Mouse (Mus musculus) kidney, adult 2 months (tissue): ENCODE results near the gene Vmn1r44. TPM values are rescaled to one million over a fixed set of nuclear protein-coding genes. Genes with fewer than 3 reads are reported as not detected.
"Not testable (repeated sequence)": the region's sequence is repeated elsewhere in the genome, so short reads cannot be mapped to it uniquely, and the experiment has no call there.

Experiments
- DNase-seq: peaks from one replicate; pipeline ENCODE4 v3.0.0; 2021
- H3K27ac ChIP-seq: fragments of 200-500 bp; 2 replicates; pipeline ENCODE4 v1.5.1; 2012; ENCODE audit warnings: low read depth, low read length, control low read depth, inconsistent platforms; ENCODE audit not compliant: insufficient read depth
- H3K27me3 ChIP-seq: fragments of 200-500 bp; replicated peaks from 2 replicates; pipeline ENCODE4 v1.6.1; 2012; ENCODE audit warnings: mild to moderate bottlenecking, moderate library complexity, low read length, inconsistent platforms; ENCODE audit not compliant: control insufficient read depth, insufficient read depth
- H3K36me3 ChIP-seq: fragments of 200-500 bp; 2 replicates; pipeline ENCODE4 v1.6.1; 2012; ENCODE audit warnings: mild to moderate bottlenecking, moderate library complexity, low read length, inconsistent platforms; ENCODE audit not compliant: control insufficient read depth, insufficient read depth
- H3K4me1 ChIP-seq: fragments of 200-500 bp; 2 replicates; pipeline ENCODE4 v1.6.1; 2011; ENCODE audit warnings: low read length; ENCODE audit not compliant: control insufficient read depth, insufficient read depth
- H3K4me3 ChIP-seq: fragments of 200-500 bp; 2 replicates; pipeline ENCODE4 v1.5.1; 2011; ENCODE audit warnings: mild to moderate bottlenecking, low read depth, low read length, control low read depth; ENCODE audit not compliant: insufficient read depth
- CTCF ChIP-seq: fragments of 200-500 bp; conservative IDR thresholded peaks from 2 replicates; pipeline ENCODE4 v1.5.1; 2011; ENCODE audit warnings: low read depth, mild to moderate bottlenecking, control low read depth, low read length, moderate library complexity, mixed read lengths; ENCODE audit not compliant: insufficient read depth, insufficient read length
- POLR2A ChIP-seq: fragments of 200-500 bp; IDR thresholded peaks from one replicate; pipeline ENCODE4 v1.6.1; 2011; ENCODE audit warnings: low read depth, low read length, control low read depth
- WGBS: fragments of 180-500 bp; shearing (Covaris S2); methylation state at CpG from one replicate; pipeline ENCODE4 v1.1.7; 2018; 5-methylcytosine and 5-hydroxymethylcytosine counted together
- polyA plus RNA-seq: library from polyadenylated mRNA; depleted of rRNA; stranded (reverse); fragments of >200 nt; gene quantifications from 2 replicates; pipeline ENCODE4 v1.2.3, GENCODE M21; 2012; rRNA removed

The Vmn1r44 gene
- not detected in 2 replicates for polyA plus RNA-seq

DNA sequence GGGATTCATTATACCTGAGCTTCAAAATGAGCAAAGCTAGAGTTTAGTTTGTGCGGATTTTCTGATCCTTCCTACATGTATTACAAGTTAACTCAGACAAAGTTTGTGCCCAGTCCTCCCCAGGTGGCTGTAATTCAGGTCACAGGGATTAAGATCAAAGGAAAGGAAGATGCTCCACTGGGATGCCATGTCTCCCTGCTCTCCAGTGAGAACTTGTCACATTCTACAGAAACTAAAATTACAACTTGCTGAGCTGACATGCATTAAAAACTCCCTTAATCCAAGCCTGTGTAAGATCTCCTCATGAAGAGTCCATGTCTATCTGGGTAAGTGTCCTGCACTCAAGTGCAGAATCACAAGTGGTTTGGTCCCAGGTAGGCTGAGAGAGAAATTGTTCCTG is at the start of gene Vmn1r44:
Gene Vmn1r44, plus strand, starts transcription at position 301 of the 400 bp plus-strand sequence.
- H3K4me1 ChIP-seq, result no peaks in the 10 kb centered on the region
- no peaks in the 10 kb centered on the region for H3K27me3 ChIP-seq
- no peak for TF ChIP-seq CTCF
- no peak for TF ChIP-seq POLR2A
- H3K4me3 ChIP-seq, result no peak within 1 kb of the TSS
- H3K36me3 ChIP-seq, result no peaks in the 10 kb centered on the region
- no peak within 1 kb of the TSS for H3K27ac ChIP-seq
- 83% methylated on average over 1 of the region's 1 CpGs for WGBS
- DNase-seq, result no peak

DNA sequence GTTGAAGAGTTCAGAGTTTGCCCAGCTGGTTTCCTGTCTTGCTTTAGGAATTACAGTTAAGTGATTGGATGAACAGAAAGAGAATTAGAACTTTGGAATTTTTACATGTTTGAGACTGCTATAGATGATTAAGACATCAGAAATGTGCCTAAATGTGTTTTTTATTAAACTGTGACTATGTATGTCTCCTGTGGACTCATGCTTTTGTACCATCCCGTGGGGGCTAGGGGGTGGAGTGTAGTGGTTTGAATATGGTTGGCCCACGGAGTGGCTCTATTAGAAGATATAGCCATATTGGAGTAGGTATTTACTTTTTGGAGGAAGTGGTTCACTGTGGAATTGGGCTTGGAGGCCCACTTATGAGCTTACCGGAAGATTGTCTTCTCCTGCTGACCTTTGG is 25.9 kb upstream of the Vmn1r44 start:
- no peak overlapping the region for H3K27ac ChIP-seq
- TF ChIP-seq CTCF, result no peak
- TF ChIP-seq POLR2A, result no peak
- no peaks in the 10 kb centered on the region for H3K4me1 ChIP-seq
- H3K36me3 ChIP-seq, result no peaks in the 10 kb centered on the region
- no peak overlapping the region for H3K4me3 ChIP-seq
- 74% methylated on average over 3 of the region's 3 CpGs for WGBS
- no peaks in the 10 kb centered on the region for H3K27me3 ChIP-seq
- no peak for DNase-seq

DNA sequence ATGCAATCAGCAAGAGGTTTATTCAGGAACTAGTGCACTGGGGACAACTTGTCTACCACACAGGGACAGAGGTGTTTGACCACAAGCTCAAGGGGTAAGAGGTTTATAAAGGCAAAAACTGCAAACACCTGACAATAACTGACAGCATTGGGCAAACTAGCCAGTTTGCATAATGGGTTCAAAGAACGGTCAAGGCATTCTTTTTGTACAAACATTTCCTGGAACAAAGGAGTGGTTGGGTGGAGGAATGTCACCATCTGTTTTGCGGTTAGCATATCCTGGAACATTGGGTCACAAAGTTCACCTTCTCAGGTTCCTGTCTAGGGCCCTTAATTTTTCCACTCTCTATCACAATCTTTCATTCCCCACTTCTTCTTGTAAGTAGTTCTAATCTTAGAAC is 23.6 kb upstream of the Vmn1r44 start:
- no peaks in the 10 kb centered on the region for H3K27me3 ChIP-seq
- TF ChIP-seq POLR2A (no peak), CTCF (no peak)
- 52% methylated on average over 2 of the region's 2 CpGs for WGBS
- no peaks in the 10 kb centered on the region for H3K4me1 ChIP-seq
- peak; percentile 81 for DNase-seq
- H3K27ac ChIP-seq, result no peak overlapping the region
- no peak overlapping the region for H3K4me3 ChIP-seq
- no peaks in the 10 kb centered on the region for H3K36me3 ChIP-seq

DNA sequence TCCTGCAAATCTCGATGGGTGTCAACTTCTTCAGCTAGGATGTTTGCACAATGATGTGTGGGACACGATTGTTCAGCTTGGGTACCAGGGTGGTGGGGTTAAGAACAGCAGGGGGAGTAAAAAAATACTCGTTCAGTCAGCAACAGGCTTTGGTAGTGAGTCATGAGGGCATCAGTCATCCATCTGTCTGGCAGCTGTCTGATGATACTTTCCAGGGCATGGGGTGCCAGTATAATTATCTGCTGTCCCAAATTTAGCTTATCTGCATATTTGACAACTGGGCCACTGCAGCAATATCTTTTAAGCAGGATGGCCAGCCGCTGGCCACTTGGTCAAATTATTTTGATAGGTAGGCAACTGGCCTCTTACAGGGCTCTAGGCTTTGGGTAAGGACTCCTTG is 19.7 kb upstream of the Vmn1r44 start:
- WGBS, result 71% methylated on average over 4 of the region's 4 CpGs
- no peak overlapping the region for H3K4me3 ChIP-seq
- no peak overlapping the region for H3K27ac ChIP-seq
- H3K27me3 ChIP-seq, result no peaks in the 10 kb centered on the region
- no peak for DNase-seq
- no peaks in the 10 kb centered on the region for H3K4me1 ChIP-seq
- no peak for TF ChIP-seq CTCF
- no peak for TF ChIP-seq POLR2A
- no peaks in the 10 kb centered on the region for H3K36me3 ChIP-seq

DNA sequence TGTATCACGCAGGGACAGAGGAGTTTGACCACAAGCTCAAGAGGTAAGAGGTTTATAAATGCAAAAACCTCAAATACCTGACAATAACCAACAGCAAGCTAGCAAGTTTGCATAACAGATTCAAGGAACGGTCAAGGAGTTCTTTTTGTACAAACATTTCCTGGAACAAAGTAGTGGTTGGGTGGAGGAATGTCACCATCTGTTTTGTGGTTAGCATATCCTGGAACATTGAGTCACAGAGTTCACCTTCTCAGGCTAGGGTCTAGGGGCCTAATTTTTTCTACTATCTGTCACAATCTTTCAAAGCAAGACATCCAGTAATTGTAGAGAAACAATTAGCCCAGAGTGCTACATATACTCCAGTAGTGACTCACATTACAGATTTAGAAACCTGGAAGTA is 16.2 kb upstream of the Vmn1r44 start:
- no peaks in the 10 kb centered on the region for H3K27me3 ChIP-seq
- no peak overlapping the region for H3K4me3 ChIP-seq
- DNase-seq, result peak; percentile 6
- H3K27ac ChIP-seq, result no peak overlapping the region
- WGBS, result 67% methylated on average over 2 of the region's 2 CpGs
- no peaks in the 10 kb centered on the region for H3K4me1 ChIP-seq
- TF ChIP-seq CTCF, result no peak
- no peak for TF ChIP-seq POLR2A
- no peaks in the 10 kb centered on the region for H3K36me3 ChIP-seq

DNA sequence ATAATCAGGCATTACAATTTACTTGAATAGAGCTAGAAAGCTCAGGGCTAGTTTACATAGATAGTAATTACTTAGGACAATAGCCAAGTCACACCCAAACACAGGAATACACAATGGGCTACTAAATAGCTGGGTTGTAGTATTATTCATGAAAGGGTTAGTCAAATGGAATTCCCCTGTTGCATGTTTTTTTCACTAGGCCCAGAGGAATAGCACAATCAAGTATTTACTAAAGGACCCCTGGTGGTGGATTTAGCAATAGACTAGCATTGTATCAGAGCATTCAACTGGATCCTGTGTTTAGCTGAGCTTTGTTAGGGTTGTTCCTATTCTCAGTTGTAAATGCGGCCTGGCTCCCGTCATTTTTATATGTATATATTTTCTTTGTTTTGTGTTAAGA is 15.5 kb upstream of the Vmn1r44 start:
- Histone ChIP-seq H3K4me3 (no peak overlapping the region), H3K27ac (no peak overlapping the region), H3K27me3 (no peaks in the 10 kb centered on the region), H3K36me3 (no peaks in the 10 kb centered on the region), H3K4me1 (no peaks in the 10 kb centered on the region)
- WGBS, result 90% methylated on average over 2 of the region's 2 CpGs
- no peak for DNase-seq
- no peak for TF ChIP-seq POLR2A
- TF ChIP-seq CTCF, result no peak

DNA sequence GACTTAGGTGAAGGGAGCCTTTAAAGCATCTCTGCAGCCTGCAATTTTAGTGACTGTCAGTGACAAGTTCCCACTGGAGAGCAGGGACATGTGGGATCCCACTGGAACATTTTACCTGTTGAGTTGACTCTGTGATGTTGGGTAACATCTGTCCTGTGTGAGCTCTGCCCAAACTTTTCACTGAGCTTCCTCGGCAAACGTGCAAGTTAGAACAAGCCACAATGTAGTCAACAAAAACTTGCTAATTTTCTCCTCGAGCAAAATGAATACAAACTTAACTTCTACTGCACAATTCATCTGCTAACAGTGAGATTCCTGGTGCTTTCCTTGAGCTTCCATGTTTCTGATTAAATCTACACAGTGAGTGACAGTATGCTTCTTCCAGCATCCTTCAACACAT is 7.1 kb upstream of the Vmn1r44 start, which contains the start of the genes Vmn1r42 and Vmn1r43:
Gene Vmn1r42, minus strand, starts transcription at position 101 of the 400 bp plus-strand sequence.
Gene Vmn1r43, minus strand, starts transcription at position 101 of the 400 bp plus-strand sequence.
- not testable (repeated sequence) for H3K4me1 ChIP-seq, H3K4me3 ChIP-seq, H3K27ac ChIP-seq, H3K27me3 ChIP-seq, DNase-seq, H3K36me3 ChIP-seq
- WGBS, result 82% methylated on average over 3 of the region's 3 CpGs

DNA sequence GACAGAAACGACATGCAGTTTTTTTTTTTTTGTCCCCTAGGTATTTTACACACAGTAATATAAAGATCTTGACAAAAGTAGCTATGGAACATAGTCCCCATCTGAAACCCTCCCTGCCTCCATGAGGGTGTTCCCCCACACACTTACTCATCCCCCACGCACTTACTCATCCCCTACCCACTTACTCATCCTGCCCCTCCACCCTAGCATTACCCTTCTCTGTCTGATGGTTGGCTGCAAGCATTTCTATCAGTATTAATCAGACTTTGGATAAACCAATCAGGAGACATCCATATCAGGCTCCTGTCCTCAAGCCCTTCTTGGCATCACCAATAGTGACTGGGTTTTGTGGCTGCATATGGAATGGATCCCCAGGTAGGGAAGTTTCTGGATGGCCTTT is 6.5 kb upstream of the Vmn1r44 start:
- no peak overlapping the region for H3K27ac ChIP-seq
- TF ChIP-seq CTCF (no peak), POLR2A (no peak)
- H3K4me3 ChIP-seq, result no peak overlapping the region
- 71% methylated on average over 2 of the region's 2 CpGs for WGBS
- no peaks in the 10 kb centered on the region for H3K36me3 ChIP-seq
- no peaks in the 10 kb centered on the region for H3K27me3 ChIP-seq
- no peaks in the 10 kb centered on the region for H3K4me1 ChIP-seq
- DNase-seq, result no peak
